Mouse (Mus musculus): ENCODE measurements around the gene Vars2.

The Vars2 gene

GRCm38 (mm10) chr17:35691811-35692210, 24.4 kb upstream of the Vars2 start:
- no peak for DNase-seq

DNA sequence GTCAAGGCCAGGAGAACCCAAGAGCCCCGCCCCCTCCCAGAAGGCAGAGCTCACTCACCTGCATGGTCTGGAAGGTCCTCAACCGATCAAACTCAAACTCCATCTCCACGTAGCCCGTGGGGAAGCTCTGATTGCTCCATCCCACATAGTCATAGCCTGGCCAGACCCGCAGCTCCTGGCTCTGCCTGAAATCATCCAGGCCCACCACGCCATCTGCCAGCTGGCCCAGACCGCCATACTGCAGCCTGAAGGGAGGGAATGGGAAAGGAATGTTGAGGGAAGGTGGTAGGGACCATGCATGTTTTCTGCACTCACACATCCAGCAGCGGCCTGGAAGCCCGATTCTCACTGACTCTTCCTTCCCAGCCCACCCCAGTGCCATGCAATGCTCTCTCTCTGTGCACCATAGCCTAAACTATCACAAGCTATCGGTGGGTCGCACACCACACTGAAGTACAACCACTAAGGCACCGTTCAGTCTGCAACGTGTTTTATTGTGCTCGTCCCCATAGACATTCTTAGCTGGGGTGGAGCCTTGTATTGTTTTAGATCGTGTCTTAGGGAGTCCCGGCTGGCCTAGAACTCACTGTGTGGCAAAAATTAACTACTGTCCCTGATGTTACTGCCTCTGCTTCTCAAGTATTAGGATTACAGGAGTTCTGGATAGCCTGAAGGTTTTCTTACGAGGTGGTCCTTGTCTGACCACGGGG, 22.7 kb upstream of the Vars2 start:
- DNase-seq = no peak

GRCm38 (mm10) chr17:35688347-35689175, 21.2 kb upstream of the Vars2 start:
- DNase-seq = peak; percentile 44 to 57

DNA sequence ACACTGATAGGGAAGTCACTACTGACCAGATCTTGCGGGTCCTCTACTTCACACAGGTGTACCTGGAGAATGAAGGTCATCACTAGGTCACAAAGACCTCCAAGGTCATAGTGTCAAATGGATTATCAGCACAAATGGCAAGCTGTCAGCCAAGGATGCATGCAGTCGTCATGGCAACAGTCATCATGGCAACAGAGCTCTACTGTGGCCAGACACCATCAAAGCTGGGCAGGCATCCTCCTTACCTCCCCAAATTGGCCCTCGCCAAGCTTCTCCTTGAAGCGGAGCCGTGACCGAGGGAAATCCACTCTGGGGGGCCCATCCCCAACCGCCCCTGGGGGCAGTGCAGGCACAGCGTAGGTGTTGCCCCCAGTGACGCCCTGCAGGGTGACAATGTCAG, 17.7 kb upstream of the Vars2 start:
- DNase-seq = no peak

GRCm38 (mm10) chr17:35681986-35682385, 14.6 kb upstream of the Vars2 start:
- DNase-seq = no peak

DNA sequence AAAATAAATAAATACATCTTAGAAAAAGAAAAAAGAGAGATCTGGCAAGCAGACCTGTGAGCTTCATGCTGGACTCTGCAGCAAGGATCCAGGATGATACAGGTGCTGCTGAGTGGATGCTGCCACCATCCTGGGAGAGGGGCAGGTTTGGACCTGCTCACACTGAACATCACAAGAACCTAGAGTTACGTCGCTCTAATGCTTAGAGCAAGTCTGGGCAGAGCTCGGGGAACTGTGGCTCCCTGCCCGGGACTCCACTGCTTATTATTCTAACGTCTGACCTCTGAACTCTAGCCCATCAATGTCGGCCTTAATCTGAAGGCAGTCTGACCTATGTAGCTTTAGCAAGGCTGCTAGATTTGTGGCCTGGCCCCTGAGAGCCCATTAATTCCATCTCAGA, 13.2 kb upstream of the Vars2 start:
- no peak for DNase-seq

DNA sequence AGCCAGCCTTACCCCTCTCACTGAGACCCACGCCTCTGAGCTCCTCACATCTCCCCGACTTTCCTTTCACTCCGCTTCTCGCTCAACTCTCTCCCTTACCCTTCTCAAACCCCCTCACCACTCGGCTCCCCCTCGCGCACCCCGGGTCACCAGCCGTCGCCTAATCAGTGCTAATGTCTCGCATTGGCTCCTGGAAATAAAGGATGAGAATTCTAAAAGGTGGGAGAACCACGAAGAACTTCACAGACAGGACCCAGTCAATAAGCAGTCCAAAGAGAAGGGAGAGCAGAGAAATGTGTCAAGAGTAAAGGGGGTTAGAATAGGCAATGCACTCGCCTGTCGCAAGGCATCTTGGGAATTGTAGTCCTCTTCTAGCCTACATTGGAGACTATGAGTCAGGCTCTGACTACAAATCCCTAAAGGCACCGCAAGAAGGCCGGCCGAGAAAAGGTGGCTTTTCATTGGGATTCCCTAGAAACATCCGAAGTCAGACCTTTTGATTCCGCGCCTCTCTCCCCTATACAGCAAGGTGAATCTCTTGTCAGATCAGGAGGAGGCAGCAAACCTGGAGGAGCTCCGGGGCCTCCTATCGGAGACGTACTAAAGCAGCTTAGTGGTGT, 6.1 kb upstream of the Vars2 start, which contains the start of gene Gtf2h4:
Gtf2h4 (minus strand) TSS at position 324 of the 620 bp plus-strand sequence.
- peak; percentile 83 to 88 for DNase-seq

DNA sequence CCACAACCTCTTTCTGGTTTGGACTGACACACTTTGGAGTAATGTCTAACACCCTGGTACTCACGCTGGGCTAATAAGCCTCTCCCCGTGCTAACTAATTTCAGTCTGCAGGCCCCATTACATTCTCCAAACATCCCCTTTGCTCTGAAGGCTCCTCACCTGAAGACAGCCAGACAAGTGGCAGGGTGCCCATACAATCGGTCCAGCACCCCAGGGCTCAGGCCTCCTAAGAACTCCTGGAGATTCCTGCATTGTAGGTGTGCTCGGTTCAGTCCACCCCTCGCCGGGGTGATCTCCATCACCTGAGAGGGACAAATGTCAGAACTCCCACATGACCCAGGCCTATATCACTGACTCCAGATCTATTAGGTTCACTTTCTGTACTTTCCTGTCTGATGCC, 5.1 kb upstream of the Vars2 start:
- DNase-seq = peak in 1 of 2 experiments; percentile 32

- DNase-seq = peak; percentile 77 to 89
Measured at GRCm38 (mm10) chr17:35671846-35672245, 4.5 kb upstream of the Vars2 start.

- DNase-seq = peak; percentile 51 to 74
Measured at GRCm38 (mm10) chr17:35669731-35670130, 2.3 kb upstream of the Vars2 start.

- DNase-seq = no peak
Measured at GRCm38 (mm10) chr17:35666851-35667256, 538 bp downstream of the Vars2 start.

DNA sequence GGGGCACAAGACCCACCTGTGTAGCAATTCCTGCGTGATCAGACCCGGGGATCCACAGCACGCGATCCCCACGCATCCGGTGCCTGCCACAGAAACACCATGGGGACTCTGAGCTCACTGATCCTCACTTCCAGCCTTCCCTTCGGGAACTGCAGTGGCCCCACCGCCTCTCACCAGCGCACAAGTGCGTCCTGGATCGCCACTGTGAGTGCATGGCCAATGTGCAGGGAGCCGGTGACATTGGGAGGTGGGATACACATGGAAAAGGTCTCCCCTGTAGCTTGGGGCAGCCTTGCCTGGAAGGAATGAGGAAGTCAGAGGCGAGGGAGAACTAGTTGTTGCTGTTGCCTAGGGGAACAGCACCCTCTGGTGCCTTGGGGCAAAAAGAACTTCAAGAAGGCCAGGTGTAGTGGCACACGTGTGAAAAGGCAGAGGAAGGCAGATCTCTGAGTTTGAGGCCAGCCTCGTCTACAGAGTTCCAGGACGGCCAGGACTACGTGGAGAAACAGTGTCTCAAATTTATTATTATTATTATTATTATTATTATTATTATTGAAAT, 1.4 kb downstream of the Vars2 start:
- peak; percentile 49 to 72 for DNase-seq

DNA sequence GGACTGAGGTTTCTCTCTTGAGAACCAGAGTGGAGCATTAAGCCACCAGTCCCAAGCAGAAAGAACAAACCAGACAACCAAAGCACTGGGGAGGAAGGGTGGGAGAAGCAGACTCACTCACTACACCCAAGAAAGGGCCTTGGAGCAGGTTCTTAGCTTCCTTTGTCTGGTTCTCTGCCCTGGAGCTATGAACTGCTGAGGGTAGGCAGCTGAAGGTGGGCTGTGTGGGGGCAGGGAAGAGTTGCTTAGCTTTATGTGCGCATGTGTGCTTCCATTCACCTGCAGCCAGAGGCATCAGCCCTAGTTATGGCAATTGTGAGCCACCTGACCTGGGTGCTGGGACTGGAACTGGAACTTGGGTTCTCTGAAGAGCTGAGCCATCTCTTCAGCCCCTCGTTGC, 14.3 kb downstream of the Vars2 start:
- no peak for DNase-seq

- no peak for DNase-seq
Measured at GRCm38 (mm10) chr17:35649429-35649828, 18.0 kb downstream of the Vars2 start.

GRCm38 (mm10) chr17:35643609-35644236, 23.7 kb downstream of the Vars2 start, which contains the start of gene Mucl3:
Gene Mucl3, minus strand, starts transcription at chr17:35643695.
- DNase-seq = no peak

GRCm38 (mm10) chr17:35639352-35639751, 28.0 kb downstream of the Vars2 start:
- DNase-seq = no peak

GRCm38 (mm10) chr17:35638475-35639190, 28.8 kb downstream of the Vars2 start:
- DNase-seq = peak; percentile 51 to 52

DNA sequence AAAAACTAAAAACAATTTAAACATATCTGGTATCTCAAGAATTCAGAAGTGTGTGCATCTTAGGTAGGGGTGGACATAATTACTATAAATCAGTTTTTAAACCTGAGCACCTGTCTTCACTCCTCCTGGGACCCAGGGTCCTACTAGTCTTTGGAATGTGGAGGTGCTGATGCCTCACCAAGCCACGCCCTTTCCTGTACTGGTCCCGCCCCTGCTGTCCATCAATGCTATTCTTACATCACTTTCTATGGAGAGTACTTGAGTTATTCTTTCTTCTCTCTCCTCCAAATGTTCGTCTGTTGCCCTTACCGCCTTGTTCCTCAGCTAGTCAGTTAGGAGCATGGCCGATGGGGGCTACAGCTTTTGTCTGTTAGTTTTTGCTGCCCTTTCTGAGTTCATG, 31.0 kb downstream of the Vars2 start:
- no peak for DNase-seq

- peak; percentile 45 to 54 for DNase-seq
Measured at GRCm38 (mm10) chr17:35635699-35636111, 31.7 kb downstream of the Vars2 start.

- no peak for DNase-seq
Measured at GRCm38 (mm10) chr17:35635202-35635601, 32.2 kb downstream of the Vars2 start.

GRCm38 (mm10) chr17:35633992-35634391, 33.4 kb downstream of the Vars2 start:
- DNase-seq = peak in 1 of 2 experiments; percentile 31

- no peak for DNase-seq
Measured at GRCm38 (mm10) chr17:35626537-35626936, 40.9 kb downstream of the Vars2 start, which contains the start of gene Gm9573. Gene Gm9573, minus strand, starts transcription at chr17:35626637.
